Mouse (Mus musculus) stomach, embryonic 16.5 days (tissue): ENCODE measurements around the gene Cyb561. TPM values are rescaled to one million over a fixed set of nuclear protein-coding genes. Genes with fewer than 3 reads are reported as not detected.
A peak's percentile ranks its signal among the peaks of the same experiment; 100 is the strongest.

Experiments used
- ATAC-seq: fragments of 200-750 bp; cut with Nextera tagmentation; 2 replicates; pipeline ENCODE4 v1.8.0; 2017; ENCODE audit warnings: moderate number of reproducible peaks, moderate TSS enrichment; ENCODE audit not compliant: insufficient read depth, low FRiP score
- H3K27ac ChIP-seq: fragments of 300-500 bp; sonication (generic); 2 replicates; pipeline ENCODE4 v1.5.1; 2014; ENCODE audit warnings: low read length
- H3K27me3 ChIP-seq: fragments of 300-500 bp; sonication (generic); 2 replicates; pipeline ENCODE4 v1.6.1; 2014; ENCODE audit warnings: low read length, control low read depth, mixed read lengths; ENCODE audit not compliant: control insufficient read depth, insufficient read depth
- H3K36me3 ChIP-seq: fragments of 300-500 bp; sonication (generic); 2 replicates; pipeline ENCODE4 v1.6.1; 2014; ENCODE audit warnings: low read length; ENCODE audit not compliant: control insufficient read depth, insufficient read depth
- H3K4me1 ChIP-seq: fragments of 300-500 bp; sonication (generic); 2 replicates; pipeline ENCODE4 v1.6.1; 2014; ENCODE audit warnings: low read length, control low read depth, mixed read lengths; ENCODE audit not compliant: control insufficient read depth, insufficient read depth
- H3K4me2 ChIP-seq: fragments of 300-500 bp; sonication (generic); 2 replicates; pipeline ENCODE4 v1.6.1; 2014; ENCODE audit warnings: low read depth, low read length, mixed read lengths
- H3K4me3 ChIP-seq: fragments of 300-500 bp; sonication (generic); replicated peaks from 2 replicates; pipeline ENCODE4 v1.5.1; 2014; ENCODE audit warnings: mild to moderate bottlenecking, low read length
- H3K9ac ChIP-seq: fragments of 300-500 bp; sonication (generic); 2 replicates; pipeline ENCODE4 v1.6.1; 2014; ENCODE audit warnings: low read length
- H3K9me3 ChIP-seq: fragments of 300-500 bp; sonication (generic); replicated peaks from 2 replicates; pipeline ENCODE4 v1.6.1; 2016; ENCODE audit warnings: low read length, control low read depth; ENCODE audit not compliant: control insufficient read depth
- WGBS: fragments of 180-500 bp; shearing (Covaris S2); extraction: QIAGEN DNeasy Blood & Tissue Kit; methylation state at CpG from one replicate; pipeline ENCODE4 v1.1.7; 2014; 5-methylcytosine and 5-hydroxymethylcytosine counted together
- polyA plus RNA-seq: library from polyadenylated mRNA; unstranded; fragments of >200 nt; fragmentation: Nextera tagmentation; extraction: Ambion mirVana; gene quantifications from 2 replicates; pipeline ENCODE4 v1.2.1, GENCODE M21; 2015

The Cyb561 gene
- polyA plus RNA-seq, 1 experiment from 2014 or later: 45.6 TPM

GRCm38 (mm10) chr11:105920836-105921235 lies 32.3 kb downstream of the Cyb561 start:
- Histone ChIP-seq H3K4me3 (no peak overlapping the region), H3K9me3 (no peaks in the 10 kb centered on the region), H3K9ac (no peak overlapping the region), H3K27ac (no peak overlapping the region), H3K4me2 (no peak overlapping the region), H3K36me3 (no peaks in the 10 kb centered on the region), H3K4me1 (no peaks in the 10 kb centered on the region), H3K27me3 (no peaks in the 10 kb centered on the region)
- 82% methylated on average over 2 of the region's 2 CpGs for WGBS
- ATAC-seq: no peak

- Histone ChIP-seq H3K27ac (no peak overlapping the region), H3K27me3 (no peaks in the 10 kb centered on the region), H3K9me3 (no peaks in the 10 kb centered on the region), H3K4me3 (no peak overlapping the region), H3K4me2 (no peak overlapping the region), H3K9ac (no peak overlapping the region), H3K4me1 (no peaks in the 10 kb centered on the region), H3K36me3 (no peaks in the 10 kb centered on the region)
- ATAC-seq: no peak
- WGBS: 71% methylated on average over 3 of the region's 3 CpGs
These were observed 32.9 kb downstream of the Cyb561 start for GRCm38 (mm10) chr11:105920098-105920785.

- H3K9ac ChIP-seq: no peak overlapping the region
These were observed 39.6 kb downstream of the Cyb561 start for GRCm38 (mm10) chr11:105913580-105913979.

GRCm38 (mm10) chr11:105911592-105912375 lies 41.4 kb downstream of the Cyb561 start:
- no peaks in the 10 kb centered on the region for H3K27me3 ChIP-seq
- WGBS: 25% methylated on average over 4 of the region's 4 CpGs

More at GRCm38 (mm10) chr11:105913580-105913979, 39.6 kb downstream of the Cyb561 start:
- no peak overlapping the region for H3K4me2 ChIP-seq
- no peak overlapping the region for H3K27ac ChIP-seq
- no peaks in the 10 kb centered on the region for H3K4me1 ChIP-seq
- 69% methylated on average over 5 of the region's 5 CpGs for WGBS
- H3K4me3 ChIP-seq: no peak overlapping the region
- ATAC-seq: no peak
- H3K9me3 ChIP-seq: no peaks in the 10 kb centered on the region
- no peaks in the 10 kb centered on the region for H3K27me3 ChIP-seq
- no peaks in the 10 kb centered on the region for H3K36me3 ChIP-seq

GRCm38 (mm10) chr11:105911149-105911548 lies 42.0 kb downstream of the Cyb561 start:
- Histone ChIP-seq H3K4me3 (no peak overlapping the region), H3K4me1 (0 out of 2 replicates have a peak, but pooled peaks cover 3% of the 10 kb centered on the region), H3K36me3 (no peaks in the 10 kb centered on the region), H3K27ac (no peak overlapping the region), H3K27me3 (no peaks in the 10 kb centered on the region), H3K9ac (no peak overlapping the region), H3K4me2 (no peak overlapping the region), H3K9me3 (no peaks in the 10 kb centered on the region)
- ATAC-seq: no peak

More at GRCm38 (mm10) chr11:105911592-105912375, 41.4 kb downstream of the Cyb561 start:
- ATAC-seq: peak; percentile 47; the same call in 1 of the 2 replicates
- Histone ChIP-seq H3K9ac (no peak overlapping the region), H3K4me3 (no peak overlapping the region), H3K4me2 (no peak overlapping the region), H3K9me3 (no peaks in the 10 kb centered on the region), H3K27ac (no peak overlapping the region), H3K4me1 (0 out of 2 replicates have a peak, but pooled peaks cover 3% of the 10 kb centered on the region), H3K36me3 (no peaks in the 10 kb centered on the region)

DNA sequence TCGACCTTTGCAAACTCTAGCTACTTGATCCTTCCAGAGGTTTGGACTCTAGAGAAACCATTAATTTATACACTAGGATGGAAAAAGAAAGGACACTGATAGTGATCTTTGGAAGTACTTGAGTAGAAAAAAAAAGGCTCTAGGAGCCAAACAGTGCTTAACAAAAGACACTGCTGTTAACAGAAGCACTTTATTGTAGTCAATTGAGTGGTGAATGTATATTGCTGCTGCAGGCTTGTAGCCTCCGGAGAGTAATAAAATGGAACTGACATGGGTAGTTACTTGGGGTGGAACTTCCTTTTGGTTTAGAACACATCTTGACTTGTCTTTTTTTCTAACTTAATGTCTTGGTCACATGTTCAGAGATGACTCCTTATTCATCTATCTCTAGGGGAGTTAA lies 43.5 kb downstream of the Cyb561 start:
- H3K27me3 ChIP-seq: no peaks in the 10 kb centered on the region
- no peak overlapping the region for H3K9ac ChIP-seq
- H3K4me2 ChIP-seq: no peak overlapping the region
- no peak overlapping the region for H3K4me3 ChIP-seq
- no peaks in the 10 kb centered on the region for H3K36me3 ChIP-seq
- no peak overlapping the region for H3K27ac ChIP-seq
- 68% methylated on average over 2 of the region's 2 CpGs for WGBS
- ATAC-seq: no peak
- 0 out of 2 replicates have a peak, but pooled peaks cover 7% of the 10 kb centered on the region for H3K4me1 ChIP-seq
- H3K9me3 ChIP-seq: no peaks in the 10 kb centered on the region

DNA sequence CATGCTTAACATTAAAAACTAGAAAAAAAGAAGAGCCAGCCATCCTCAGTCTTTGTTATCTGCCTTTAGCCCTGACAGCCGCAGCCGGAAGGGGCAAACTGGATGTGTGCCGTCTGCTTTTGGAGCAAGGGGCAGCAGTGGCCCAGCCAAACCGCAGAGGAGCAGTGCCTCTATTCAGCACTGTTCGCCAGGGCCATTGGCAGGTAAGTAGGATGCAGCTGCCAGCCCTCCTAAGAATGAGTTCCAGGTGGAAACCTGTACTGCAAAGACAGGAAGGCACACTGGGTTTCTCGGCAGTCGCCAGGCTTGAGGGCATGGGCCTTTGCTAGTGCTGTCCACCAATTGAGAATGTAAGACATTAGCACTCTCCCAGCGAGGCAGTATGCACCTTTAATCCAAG lies 44.2 kb downstream of the Cyb561 start:
- Histone ChIP-seq H3K27ac (no peak overlapping the region), H3K4me1 (0 out of 2 replicates have a peak, but pooled peaks cover 9% of the 10 kb centered on the region), H3K36me3 (no peaks in the 10 kb centered on the region), H3K9ac (no peak overlapping the region), H3K4me3 (no peak overlapping the region), H3K4me2 (no peak overlapping the region), H3K9me3 (no peaks in the 10 kb centered on the region), H3K27me3 (no peaks in the 10 kb centered on the region)
- WGBS: 89% methylated on average over 8 of the region's 8 CpGs
- no peak for ATAC-seq

GRCm38 (mm10) chr11:105907381-105907780 lies 45.8 kb downstream of the Cyb561 start:
- Histone ChIP-seq H3K9ac (no peak overlapping the region), H3K4me3 (no peak overlapping the region), H3K27ac (no peak overlapping the region), H3K27me3 (no peaks in the 10 kb centered on the region), H3K4me1 (0 out of 2 replicates have a peak, but pooled peaks cover 9% of the 10 kb centered on the region), H3K4me2 (no peak overlapping the region), H3K9me3 (no peaks in the 10 kb centered on the region), H3K36me3 (no peaks in the 10 kb centered on the region)
- ATAC-seq: no peak
- WGBS: 89% methylated on average over 1 of the region's 1 CpGs
